Mouse (Mus musculus) neural tube, embryonic 13.5 days (tissue): ENCODE measurements around the gene Prrg2. TPM values are rescaled to one million over a fixed set of nuclear protein-coding genes. Genes with fewer than 3 reads are reported as not detected.
"Not testable (repeated sequence)": the region's sequence is repeated elsewhere in the genome, so short reads cannot be mapped to it uniquely, and the experiment has no call there.

Experiments
- ATAC-seq: fragments of 200-750 bp; cut with Nextera tagmentation; 2 replicates; pipeline ENCODE4 v1.8.0; 2017; ENCODE audit warnings: low read depth, mild to moderate bottlenecking, moderate TSS enrichment, moderate library complexity
- H3K27ac ChIP-seq: fragments of 300-500 bp; sonication (generic); replicated peaks from 2 replicates; pipeline ENCODE4 v1.5.1; 2015; ENCODE audit warnings: moderate library complexity, mild to moderate bottlenecking, inconsistent platforms
- H3K27me3 ChIP-seq: fragments of 300-500 bp; sonication (generic); 2 replicates; pipeline ENCODE4 v1.6.1; 2015; ENCODE audit warnings: mild to moderate bottlenecking, inconsistent platforms
- H3K36me3 ChIP-seq: fragments of 300-500 bp; sonication (generic); 2 replicates; pipeline ENCODE4 v1.6.1; 2015; ENCODE audit warnings: mild to moderate bottlenecking, inconsistent platforms
- H3K4me1 ChIP-seq: fragments of 300-500 bp; sonication (generic); replicated peaks from 2 replicates; pipeline ENCODE4 v1.6.1; 2015; ENCODE audit warnings: inconsistent platforms
- H3K4me2 ChIP-seq: fragments of 300-500 bp; sonication (generic); 2 replicates; pipeline ENCODE4 v1.6.1; 2015; ENCODE audit warnings: inconsistent platforms, mild to moderate bottlenecking, moderate library complexity
- H3K4me3 ChIP-seq: fragments of 300-500 bp; sonication (generic); 2 replicates; pipeline ENCODE4 v1.5.1; 2015; ENCODE audit warnings: mild to moderate bottlenecking, inconsistent platforms
- H3K9ac ChIP-seq: fragments of 300-500 bp; sonication (generic); 2 replicates; pipeline ENCODE4 v1.6.1; 2015; ENCODE audit warnings: moderate library complexity, mild to moderate bottlenecking, inconsistent platforms
- H3K9me3 ChIP-seq: fragments of 300-500 bp; sonication (generic); 2 replicates; pipeline ENCODE4 v1.6.1; 2016; ENCODE audit warnings: inconsistent platforms
- WGBS: fragments of 180-500 bp; shearing (Covaris S2); methylation state at CpG from one replicate; pipeline ENCODE4 v1.1.7; 2015; 5-methylcytosine and 5-hydroxymethylcytosine counted together
- polyA plus RNA-seq: library from polyadenylated mRNA; unstranded; fragments of >200 nt; fragmentation: Nextera tagmentation; extraction: Ambion mirVana; gene quantifications from 2 replicates; pipeline ENCODE4 v1.2.1, GENCODE M21; 2015

The Prrg2 gene
- polyA plus RNA-seq, 1 experiment from 2014 or later = 16.8 TPM

DNA sequence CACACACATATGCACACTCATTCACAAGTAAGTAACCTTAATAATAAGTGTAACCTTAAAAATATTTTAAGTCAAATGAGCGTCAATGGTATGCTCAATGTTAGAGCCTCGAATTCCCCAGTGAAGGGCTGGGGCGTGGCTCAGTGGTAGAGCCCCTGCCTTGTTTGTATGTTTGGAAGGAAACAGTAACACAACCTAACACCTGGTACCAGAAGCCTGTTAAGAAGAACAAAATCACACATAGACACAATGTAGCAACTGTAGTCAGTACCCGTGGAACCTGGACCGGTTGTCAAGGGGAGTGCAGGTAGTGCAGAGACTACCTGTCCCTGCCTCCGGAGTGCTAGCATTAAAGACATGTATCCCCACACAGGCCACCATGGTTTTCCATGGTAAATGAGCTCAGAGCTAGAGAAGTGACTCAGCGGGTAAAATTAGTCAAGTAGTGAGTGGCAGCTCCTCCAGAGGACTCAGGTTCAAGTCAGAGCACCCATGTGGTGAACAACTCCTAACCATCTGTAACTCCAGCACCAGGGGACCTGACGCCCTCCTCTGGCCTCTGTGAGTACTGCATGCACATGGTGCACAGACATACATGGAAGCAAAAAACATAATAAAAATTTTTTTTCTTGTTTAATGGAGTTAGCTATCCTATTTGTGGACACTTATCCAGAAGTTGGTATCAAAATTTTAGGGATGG lies 36.2 kb upstream of the Prrg2 start:
- no peak overlapping the region for H3K9ac ChIP-seq
- WGBS = 90% methylated on average over 8 of the region's 8 CpGs
- H3K27me3 ChIP-seq = no peaks in the 10 kb centered on the region
- H3K9me3 ChIP-seq = no peaks in the 10 kb centered on the region
- no peak overlapping the region for H3K4me3 ChIP-seq
- H3K4me1 ChIP-seq = no peaks in the 10 kb centered on the region
- H3K4me2 ChIP-seq = no peak overlapping the region
- ATAC-seq = no peak
- no peak overlapping the region for H3K27ac ChIP-seq
- H3K36me3 ChIP-seq = no peaks in the 10 kb centered on the region

DNA sequence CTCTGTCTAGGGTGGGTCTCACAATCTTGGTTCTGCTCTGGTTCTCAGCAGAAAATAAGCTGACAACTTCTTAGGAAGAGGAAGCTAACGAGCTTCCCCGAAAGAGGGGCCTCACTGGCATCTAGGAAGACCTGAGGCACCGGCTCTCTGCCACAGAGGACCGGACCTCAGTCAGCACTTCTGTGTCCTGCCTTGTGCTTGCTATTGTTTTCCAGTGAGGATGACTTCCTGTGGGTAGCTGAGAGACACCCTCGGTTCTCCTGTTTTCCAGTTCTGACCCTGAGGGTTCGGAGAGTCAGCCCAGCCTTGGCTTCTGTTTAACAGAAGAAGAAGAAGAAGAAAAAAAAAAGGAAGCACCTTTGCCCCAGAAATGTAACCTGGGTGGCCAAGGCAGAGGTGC lies 35.0 kb upstream of the Prrg2 start:
- Histone ChIP-seq H3K4me3 (no peak overlapping the region), H3K36me3 (no peaks in the 10 kb centered on the region), H3K27ac (0 out of 2 replicates have a peak overlapping the region, but pooled peaks have one; percentile 18), H3K9ac (peak overlapping the region; percentile 31; the same call in 1 of the 2 replicates), H3K4me2 (no peak overlapping the region), H3K9me3 (no peaks in the 10 kb centered on the region), H3K4me1 (peaks cover 6% of the 10 kb centered on the region; the same call in 1 of the 2 replicates), H3K27me3 (no peaks in the 10 kb centered on the region)
- WGBS = 75% methylated on average over 6 of the region's 6 CpGs
- no peak for ATAC-seq

DNA sequence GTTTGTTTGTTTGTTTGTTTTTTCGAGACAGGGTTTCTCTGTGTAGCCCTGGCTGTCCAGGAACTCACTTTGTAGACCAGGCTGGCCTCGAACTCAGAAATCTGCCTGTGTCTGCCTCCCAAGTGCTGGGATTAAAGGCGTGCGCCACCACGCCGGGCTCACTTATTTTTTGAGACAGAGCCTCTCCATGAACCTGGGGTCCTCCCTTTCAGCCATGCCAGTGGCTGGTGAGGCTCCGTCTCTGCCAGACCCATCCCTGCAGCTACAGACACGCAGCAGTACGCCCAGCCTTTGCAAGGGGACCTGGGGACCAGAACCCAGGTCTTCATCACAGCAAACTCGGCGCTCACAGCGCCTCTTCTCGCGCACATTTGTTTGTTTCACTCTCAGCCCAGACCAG lies 33.5 kb upstream of the Prrg2 start:
- not testable (repeated sequence) for ATAC-seq, H3K27ac ChIP-seq, H3K9ac ChIP-seq, H3K4me2 ChIP-seq, H3K4me3 ChIP-seq, H3K9me3 ChIP-seq, H3K27me3 ChIP-seq, H3K36me3 ChIP-seq
- H3K4me1 ChIP-seq = peaks cover 18% of the 10 kb centered on the region
- 95% methylated on average over 14 of the region's 14 CpGs for WGBS

- H3K27me3 ChIP-seq = no peaks in the 10 kb centered on the region
- 85% methylated on average over 6 of the region's 6 CpGs for WGBS
Measured at GRCm38 (mm10) chr7:45095367-45095766, 32.9 kb upstream of the Prrg2 start.

GRCm38 (mm10) chr7:45094121-45094520 lies 31.6 kb upstream of the Prrg2 start:
- no peak overlapping the region for H3K27ac ChIP-seq
- H3K4me2 ChIP-seq = no peak overlapping the region
- H3K4me3 ChIP-seq = no peak overlapping the region
- 11% methylated on average over 7 of the region's 7 CpGs for WGBS
- no peak overlapping the region for H3K9ac ChIP-seq
- H3K4me1 ChIP-seq = peaks cover 24% of the 10 kb centered on the region
- H3K27me3 ChIP-seq = no peaks in the 10 kb centered on the region
- no peak for ATAC-seq
- no peaks in the 10 kb centered on the region for H3K36me3 ChIP-seq
- no peaks in the 10 kb centered on the region for H3K9me3 ChIP-seq

More at GRCm38 (mm10) chr7:45095367-45095766, 32.9 kb upstream of the Prrg2 start:
- Histone ChIP-seq H3K9me3 (no peaks in the 10 kb centered on the region), H3K27ac (no peak overlapping the region), H3K4me1 (peaks cover 24% of the 10 kb centered on the region), H3K4me2 (no peak overlapping the region), H3K36me3 (no peaks in the 10 kb centered on the region), H3K4me3 (no peak overlapping the region), H3K9ac (no peak overlapping the region)
- ATAC-seq = no peak

DNA sequence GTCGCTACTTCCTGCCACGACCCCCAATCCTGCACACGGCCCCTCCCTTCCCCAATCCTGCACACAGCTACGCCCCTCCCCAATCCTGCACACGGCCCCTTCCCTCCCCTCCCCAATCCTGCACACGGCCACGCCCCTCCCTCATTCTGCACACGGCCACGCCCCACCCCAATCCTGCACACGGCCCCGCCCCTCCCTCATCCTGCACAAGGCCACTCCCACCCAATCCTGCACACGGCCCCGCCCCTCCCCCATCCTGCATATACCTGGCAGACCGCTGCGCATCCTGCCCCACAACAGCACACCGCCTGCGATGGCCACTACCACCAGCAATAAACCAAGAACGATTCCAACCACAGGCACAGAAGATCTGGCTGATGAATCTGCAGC lies 31.0 kb upstream of the Prrg2 start:
- Histone ChIP-seq H3K27ac (no peak overlapping the region), H3K4me2 (no peak overlapping the region), H3K36me3 (no peaks in the 10 kb centered on the region), H3K9ac (no peak overlapping the region), H3K27me3 (no peaks in the 10 kb centered on the region), H3K4me1 (peaks cover 24% of the 10 kb centered on the region), H3K4me3 (no peak overlapping the region), H3K9me3 (no peaks in the 10 kb centered on the region)
- 22% methylated on average over 17 of the region's 18 CpGs for WGBS
- ATAC-seq = no peak

GRCm38 (mm10) chr7:45092828-45093515 lies 30.5 kb upstream of the Prrg2 start:
- H3K4me1 ChIP-seq = peaks cover 24% of the 10 kb centered on the region
- no peak for ATAC-seq
- no peaks in the 10 kb centered on the region for H3K9me3 ChIP-seq
- no peak overlapping the region for H3K9ac ChIP-seq
- WGBS = 56% methylated on average over 12 of the region's 12 CpGs
- H3K27ac ChIP-seq = 0 out of 2 replicates have a peak overlapping the region, but pooled peaks have one; percentile 5
- H3K4me3 ChIP-seq = no peak overlapping the region
- H3K27me3 ChIP-seq = no peaks in the 10 kb centered on the region
- H3K4me2 ChIP-seq = no peak overlapping the region
- H3K36me3 ChIP-seq = no peaks in the 10 kb centered on the region

DNA sequence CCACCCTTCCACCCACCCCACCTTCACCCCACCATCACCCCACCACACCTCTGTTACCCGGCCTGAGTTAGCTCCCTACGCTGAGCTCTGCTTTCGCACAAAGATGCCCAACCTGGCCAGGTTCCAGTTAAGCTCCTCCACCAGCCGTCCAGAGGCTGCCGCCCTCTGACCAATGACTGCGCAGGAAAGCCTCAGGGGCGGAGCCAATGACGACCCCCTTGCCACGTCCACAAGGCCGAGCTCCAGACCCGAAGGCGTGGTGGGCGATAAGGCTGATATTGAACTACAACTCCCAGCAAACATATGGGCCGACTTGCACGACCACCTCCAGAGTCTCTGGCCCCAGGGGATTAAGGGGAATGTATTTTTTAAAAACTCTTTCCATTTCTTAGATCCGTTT lies 29.6 kb upstream of the Prrg2 start, which contains the start of gene Rcn3:
Rcn3 (minus strand) TSS at position 174 of the 400 bp plus-strand sequence.
- H3K27me3 ChIP-seq = no peaks in the 10 kb centered on the region
- H3K27ac ChIP-seq = peak within 1 kb of the TSS; percentile 46; the same call in 1 of the 2 replicates
- peak within 1 kb of the TSS; percentile 41 for H3K4me3 ChIP-seq
- no peaks in the 10 kb centered on the region for H3K9me3 ChIP-seq
- H3K9ac ChIP-seq = peak within 1 kb of the TSS; percentile 65
- peak; percentile 92 for ATAC-seq
- under 1% methylated on average over 16 of the region's 16 CpGs for WGBS
- H3K36me3 ChIP-seq = no peaks in the 10 kb centered on the region
- H3K4me2 ChIP-seq = peak within 1 kb of the TSS; percentile 54
- H3K4me1 ChIP-seq = peaks cover 24% of the 10 kb centered on the region

GRCm38 (mm10) chr7:45091001-45091990 lies 28.8 kb upstream of the Prrg2 start:
- no peaks in the 10 kb centered on the region for H3K27me3 ChIP-seq
- H3K4me2 ChIP-seq = peak overlapping the region; percentile 54
- ATAC-seq = peak; percentile 64
- H3K9me3 ChIP-seq = no peaks in the 10 kb centered on the region
- H3K9ac ChIP-seq = peak overlapping the region; percentile 65
- H3K4me3 ChIP-seq = peak overlapping the region; percentile 41
- H3K4me1 ChIP-seq = peaks cover 24% of the 10 kb centered on the region
- peak overlapping the region; percentile 46; the same call in 1 of the 2 replicates for H3K27ac ChIP-seq
- peaks cover 7% of the 10 kb centered on the region for H3K36me3 ChIP-seq
- WGBS = 17% methylated on average over 35 of the region's 35 CpGs

GRCm38 (mm10) chr7:45090251-45090977 lies 27.9 kb upstream of the Prrg2 start:
- Histone ChIP-seq H3K9me3 (no peaks in the 10 kb centered on the region), H3K4me3 (peak overlapping the region; percentile 41), H3K27me3 (no peaks in the 10 kb centered on the region), H3K4me1 (peaks cover 24% of the 10 kb centered on the region), H3K27ac (no peak overlapping the region), H3K9ac (0 out of 2 replicates have a peak overlapping the region, but pooled peaks have one; percentile 65), H3K4me2 (peak overlapping the region; percentile 54), H3K36me3 (peaks cover 14% of the 10 kb centered on the region)
- 86% methylated on average over 13 of the region's 13 CpGs for WGBS
- ATAC-seq = no peak

DNA sequence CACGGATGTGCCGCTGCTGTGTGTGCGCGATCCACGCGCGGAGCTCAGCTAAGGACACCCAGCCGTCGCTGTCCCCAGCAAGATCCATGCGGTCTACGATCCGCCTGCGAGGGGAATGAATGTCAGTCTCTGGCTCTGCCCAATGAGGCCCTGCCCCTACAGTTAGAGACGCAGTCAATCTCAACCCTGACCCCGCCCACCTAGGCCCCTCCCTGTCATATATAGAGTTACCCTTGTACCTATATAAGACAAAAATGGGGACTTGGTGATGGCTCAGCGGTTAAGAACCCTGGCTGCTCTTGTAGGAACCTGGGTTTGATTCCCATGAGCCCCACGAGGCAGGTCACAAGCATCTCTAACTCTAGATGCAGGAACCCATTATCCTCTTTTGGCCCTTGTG lies 26.1 kb upstream of the Prrg2 start:
- Histone ChIP-seq H3K4me2 (no peak overlapping the region), H3K9ac (no peak overlapping the region), H3K27ac (no peak overlapping the region), H3K4me3 (no peak overlapping the region), H3K36me3 (peaks cover 20% of the 10 kb centered on the region), H3K4me1 (peaks cover 24% of the 10 kb centered on the region), H3K9me3 (no peaks in the 10 kb centered on the region), H3K27me3 (no peaks in the 10 kb centered on the region)
- 92% methylated on average over 17 of the region's 17 CpGs for WGBS
- no peak for ATAC-seq
